Mouse (Mus musculus) ovary, postnatal 10 days (tissue): ENCODE results near the gene Arpc2.

Experiments
- DNase-seq: peaks from one replicate; pipeline ENCODE4 v3.0.0; 2022; ENCODE audit warnings: low spot score

The Arpc2 gene

GRCm38 (mm10) chr1:74235938-74236589 lies at the start of gene Arpc2:
Gene Arpc2, plus strand, starts transcription at chr1:74236084.
- DNase-seq: peak; percentile 80

GRCm38 (mm10) chr1:74190471-74190870 lies 45.4 kb upstream of the Arpc2 start:
- DNase-seq: no peak

GRCm38 (mm10) chr1:74192711-74193110 lies 43.2 kb upstream of the Arpc2 start:
- no peak for DNase-seq

GRCm38 (mm10) chr1:74194445-74194844 lies 41.4 kb upstream of the Arpc2 start, which contains the start of gene Cxcr1:
Gene Cxcr1, minus strand, starts transcription at chr1:74194631.
- no peak for DNase-seq

GRCm38 (mm10) chr1:74195961-74196360 lies 39.9 kb upstream of the Arpc2 start:
- DNase-seq: no peak

GRCm38 (mm10) chr1:74196621-74197419 lies 39.1 kb upstream of the Arpc2 start:
- no peak for DNase-seq

- no peak for DNase-seq
Measured at GRCm38 (mm10) chr1:74197726-74198470, 38.0 kb upstream of the Arpc2 start.

GRCm38 (mm10) chr1:74199046-74199445 lies 36.8 kb upstream of the Arpc2 start:
- no peak for DNase-seq

GRCm38 (mm10) chr1:74201048-74201844 lies 34.6 kb upstream of the Arpc2 start:
- no peak for DNase-seq

- no peak for DNase-seq
Measured at GRCm38 (mm10) chr1:74203457-74203856, 32.4 kb upstream of the Arpc2 start.

GRCm38 (mm10) chr1:74205881-74206280 lies 30.0 kb upstream of the Arpc2 start:
- DNase-seq: no peak

- no peak for DNase-seq
Measured at GRCm38 (mm10) chr1:74206642-74207041, 29.2 kb upstream of the Arpc2 start.

- DNase-seq: no peak
Measured at GRCm38 (mm10) chr1:74207906-74208305, 28.0 kb upstream of the Arpc2 start.

- no peak for DNase-seq
Measured at GRCm38 (mm10) chr1:74208941-74209340, 26.9 kb upstream of the Arpc2 start.

- DNase-seq: no peak
Measured at GRCm38 (mm10) chr1:74219922-74220321, 16.0 kb upstream of the Arpc2 start.

- no peak for DNase-seq
Measured at GRCm38 (mm10) chr1:74227317-74227716, 8.6 kb upstream of the Arpc2 start.

GRCm38 (mm10) chr1:74229942-74230341 lies 5.9 kb upstream of the Arpc2 start:
- no peak for DNase-seq

GRCm38 (mm10) chr1:74230992-74231391 lies 4.9 kb upstream of the Arpc2 start:
- DNase-seq: no peak

- DNase-seq: no peak
Measured at GRCm38 (mm10) chr1:74236590-74237317, 870 bp downstream of the Arpc2 start.

GRCm38 (mm10) chr1:74237671-74238070 lies 1.8 kb downstream of the Arpc2 start:
- no peak for DNase-seq

GRCm38 (mm10) chr1:74238136-74238535 lies 2.3 kb downstream of the Arpc2 start:
- no peak for DNase-seq
